Mouse (Mus musculus): ENCODE results near the gene Ascl1. TPM values are rescaled to one million over a fixed set of nuclear protein-coding genes. Genes with fewer than 3 reads are reported as not detected.

Ascl1 gene
- total and polyA plus RNA-seq, 3 experiments = 0.58 to 1.8 (median 1.8) TPM

DNA sequence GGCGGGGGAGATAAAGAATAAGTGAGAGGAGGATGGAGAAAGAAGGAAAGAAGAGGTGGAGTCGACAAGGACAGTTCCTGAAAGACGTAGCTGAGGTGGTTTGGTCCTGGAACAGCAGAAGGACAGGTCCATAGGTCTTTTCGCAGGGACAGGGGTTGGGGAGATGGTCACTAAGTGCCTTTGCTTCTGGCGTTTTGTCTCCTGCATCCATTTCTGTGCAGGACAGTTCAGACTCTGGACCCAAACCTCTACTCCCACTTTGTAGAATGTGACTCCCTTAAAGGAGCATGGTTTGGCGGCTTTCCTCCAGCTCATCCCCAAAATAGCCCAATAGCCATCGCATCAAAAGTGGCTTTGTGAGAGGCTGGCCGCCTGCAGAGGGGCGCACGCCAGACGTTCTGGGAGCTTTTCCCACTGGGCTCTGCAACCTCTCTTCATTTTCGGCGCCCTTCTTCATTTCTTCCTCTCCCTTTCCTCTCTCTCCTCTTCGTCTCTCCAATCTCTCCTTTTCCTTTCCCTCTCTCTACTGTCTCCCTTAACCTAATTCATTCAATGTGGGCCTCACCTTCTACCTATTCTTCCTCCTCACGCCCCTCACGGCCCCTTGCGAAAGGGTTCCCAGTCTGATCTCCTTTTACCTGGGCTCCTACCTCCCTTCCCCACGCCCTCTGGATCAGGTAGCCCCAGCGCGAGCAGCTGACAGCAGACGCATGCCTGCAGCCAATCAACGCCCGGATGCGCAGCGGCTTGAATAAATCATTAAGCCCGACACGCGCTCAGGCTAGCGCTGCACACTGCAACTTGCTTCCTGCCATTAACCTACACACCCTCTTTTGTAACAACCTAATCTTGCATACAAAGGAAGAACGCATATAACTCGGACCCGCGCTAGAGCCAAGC lies 7.5 kb downstream of the Ascl1 start:
- DNase-seq = no peak

DNA sequence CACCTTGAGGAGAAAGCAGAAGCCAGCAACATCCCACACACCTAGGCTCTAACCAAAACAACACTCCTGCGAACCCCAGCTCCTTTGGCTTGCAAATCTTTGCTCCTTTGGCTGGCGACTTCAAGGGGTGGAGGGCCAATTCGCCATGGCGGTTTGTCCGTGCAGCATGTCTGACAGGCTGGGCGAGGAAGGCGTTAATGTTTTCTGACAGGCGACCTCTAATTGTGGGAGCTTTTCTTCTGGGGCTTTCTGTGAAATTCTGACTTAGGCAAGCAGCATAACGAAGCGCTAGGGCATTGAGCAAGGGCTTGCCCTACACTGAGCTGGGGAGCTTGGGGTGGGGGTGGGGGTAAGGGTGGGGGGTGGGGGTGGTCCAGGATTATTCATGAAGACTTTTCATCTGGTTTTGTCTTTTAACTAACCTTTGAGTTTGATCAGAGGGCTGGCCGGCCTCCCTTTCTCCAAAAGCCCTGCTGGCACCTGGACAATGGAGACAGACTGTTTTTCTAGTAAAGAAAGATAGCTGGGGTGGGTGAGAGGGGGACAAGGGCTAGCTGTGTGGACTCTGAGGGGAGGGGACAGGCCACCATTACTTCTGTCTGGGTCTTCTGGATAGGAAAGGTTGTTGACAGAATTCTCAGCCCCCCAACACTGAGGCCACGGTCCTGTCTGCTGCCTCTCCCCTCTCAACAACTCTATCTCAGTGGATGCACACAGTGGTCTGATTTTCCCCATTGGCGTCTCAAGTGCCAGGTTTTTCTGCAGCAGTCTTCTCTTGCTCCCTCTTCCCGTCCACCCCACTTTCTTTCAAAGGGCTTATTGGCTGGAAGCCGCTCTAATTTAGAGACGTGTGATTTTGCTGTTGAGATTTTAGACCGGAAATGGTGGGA lies 8.4 kb downstream of the Ascl1 start:
- no peak for DNase-seq

DNA sequence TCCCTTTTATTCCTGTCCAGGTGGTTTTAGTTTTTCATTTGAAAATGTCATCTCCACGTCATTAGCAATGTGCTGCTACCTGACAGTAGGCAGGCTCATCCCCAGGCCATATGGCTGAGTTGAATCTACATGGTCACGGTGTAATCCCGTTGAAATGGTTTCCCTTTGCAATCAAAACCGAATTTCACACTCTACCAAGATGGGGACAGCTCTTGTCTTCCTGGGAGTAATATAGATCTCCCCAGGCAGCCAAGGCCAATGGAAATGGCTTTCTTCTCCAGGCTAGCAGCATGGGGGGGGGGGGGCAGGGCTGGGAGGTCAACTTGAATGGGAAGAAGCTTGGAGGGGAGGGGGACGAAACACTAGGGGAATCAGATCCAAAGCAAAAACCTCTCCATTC lies 15.6 kb downstream of the Ascl1 start:
- DNase-seq = no peak

DNA sequence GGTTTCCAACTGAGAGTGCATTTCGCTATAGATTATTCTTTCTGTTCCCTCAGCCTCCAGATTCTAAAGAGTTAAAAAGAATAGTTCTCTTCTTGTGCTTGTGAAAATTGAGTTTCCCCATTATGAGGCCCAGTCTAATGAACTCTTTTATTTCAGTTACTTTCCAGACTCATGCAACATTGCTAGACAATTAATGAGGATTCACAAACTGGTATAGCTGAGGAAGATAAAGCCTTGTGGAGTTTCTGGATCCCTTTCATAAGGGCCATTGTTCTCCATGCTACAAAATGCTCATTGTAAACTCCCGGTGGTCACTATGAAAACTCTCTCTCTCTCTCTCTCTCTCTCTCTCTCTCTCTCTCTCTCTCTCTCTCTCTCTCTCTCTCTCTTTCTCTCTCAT lies 18.5 kb downstream of the Ascl1 start:
- no peak for DNase-seq

DNA sequence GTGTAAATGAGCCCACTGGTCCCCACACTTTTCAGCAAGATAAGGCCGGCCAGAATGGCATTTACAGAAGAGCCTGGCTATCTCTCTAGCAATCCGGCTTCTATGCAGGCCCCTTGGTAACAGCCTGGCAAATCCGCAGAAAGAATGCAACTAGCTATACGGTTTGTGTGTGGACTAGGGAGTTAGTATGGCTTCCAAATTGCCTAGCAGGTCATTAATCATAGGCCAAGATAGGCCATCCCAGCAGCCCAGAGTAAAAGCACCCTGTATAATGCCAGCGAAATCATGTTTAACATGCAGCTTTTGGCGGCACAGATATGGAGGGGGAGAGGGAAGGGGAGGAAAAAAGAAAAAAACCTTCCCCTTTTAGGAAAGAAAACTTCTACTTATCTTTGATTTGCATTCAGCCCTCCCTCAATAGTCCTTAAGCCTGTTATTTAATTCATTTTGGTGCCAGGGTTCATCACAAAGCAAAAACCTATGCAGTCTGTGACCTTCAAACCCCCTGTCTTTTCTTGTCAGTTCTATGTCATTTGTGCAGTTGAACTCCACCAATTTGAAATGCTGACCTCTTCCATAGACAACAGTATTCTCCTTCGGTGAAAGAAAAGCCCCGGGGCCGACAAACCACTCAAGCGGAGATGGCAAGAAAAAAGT lies 19.9 kb downstream of the Ascl1 start:
- no peak for DNase-seq

DNA sequence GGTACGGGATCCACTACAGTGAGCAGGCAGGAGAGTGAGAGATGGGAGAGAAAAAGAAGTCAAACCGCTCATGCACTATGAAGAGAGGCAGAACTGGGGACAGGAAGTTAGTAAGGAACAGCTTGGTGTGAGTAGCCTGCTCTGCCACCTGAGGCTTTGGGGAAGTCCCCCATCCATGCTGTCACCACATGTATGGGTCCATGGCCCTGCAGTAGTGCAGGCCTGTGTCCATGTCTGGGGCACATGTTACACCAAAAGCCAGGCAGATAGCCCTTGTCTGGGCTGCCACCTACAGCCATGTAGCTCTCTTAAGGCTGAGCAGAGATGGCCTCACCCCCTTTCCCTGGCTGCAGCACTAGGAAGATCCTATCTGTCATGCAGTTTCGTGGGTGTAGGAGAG lies 42.7 kb downstream of the Ascl1 start:
- DNase-seq = no peak

DNA sequence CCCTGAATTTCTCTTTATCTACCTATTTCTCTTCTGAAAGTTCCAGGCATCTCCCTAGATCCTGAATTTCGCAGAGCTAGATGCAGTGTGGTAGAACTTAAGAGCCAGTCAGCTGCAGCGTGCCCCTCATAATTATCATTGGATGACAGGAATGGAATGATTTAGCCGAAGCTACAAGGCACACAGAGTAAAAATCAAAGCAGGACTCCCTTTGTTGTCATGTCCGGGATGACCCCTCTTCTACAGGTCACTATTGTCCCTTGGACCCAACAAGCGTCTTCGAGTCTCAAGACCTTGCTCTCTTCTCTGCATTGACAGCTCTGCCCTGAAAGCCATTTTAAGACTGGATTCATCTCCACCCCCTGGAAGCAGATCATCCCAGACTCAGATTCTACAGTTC lies 44.1 kb downstream of the Ascl1 start:
- DNase-seq = no peak

DNA sequence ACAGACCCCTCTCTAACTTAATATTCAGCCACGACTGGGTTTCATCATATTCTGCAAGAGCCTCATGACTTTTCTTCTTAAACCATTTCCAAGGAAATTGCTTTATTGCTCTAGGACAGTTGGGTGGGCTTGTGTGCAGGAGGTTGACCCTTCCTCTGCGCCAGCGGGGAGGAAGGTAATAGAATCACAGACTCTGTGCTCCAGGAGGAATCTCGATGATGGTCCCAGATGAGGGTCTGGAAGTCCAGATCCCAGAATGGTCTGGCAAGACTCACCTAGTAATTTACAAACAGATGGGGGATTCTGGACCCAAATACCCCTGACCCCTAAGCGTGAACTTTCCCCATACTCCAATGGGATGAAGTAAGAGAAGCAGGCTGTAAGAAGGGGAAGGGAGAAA lies 45.2 kb downstream of the Ascl1 start:
- no peak for DNase-seq

DNA sequence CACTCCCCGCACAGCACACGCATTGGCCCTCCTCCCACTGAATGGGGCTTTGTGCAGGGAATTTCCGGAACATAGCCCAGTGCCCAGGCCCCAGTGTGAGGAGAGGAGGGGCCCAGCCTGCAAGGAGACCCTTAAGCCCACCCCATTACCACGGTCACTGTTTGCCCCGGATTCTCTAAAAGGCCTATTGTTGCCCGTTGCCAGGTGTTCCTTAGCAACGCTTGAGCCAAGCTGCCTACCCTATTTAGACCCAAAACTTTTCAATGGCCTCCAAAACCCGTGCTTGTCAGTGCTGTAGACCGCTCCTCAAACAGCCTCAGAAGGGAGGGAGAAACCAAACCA lies 45.7 kb downstream of the Ascl1 start:
- DNase-seq = no peak

DNA sequence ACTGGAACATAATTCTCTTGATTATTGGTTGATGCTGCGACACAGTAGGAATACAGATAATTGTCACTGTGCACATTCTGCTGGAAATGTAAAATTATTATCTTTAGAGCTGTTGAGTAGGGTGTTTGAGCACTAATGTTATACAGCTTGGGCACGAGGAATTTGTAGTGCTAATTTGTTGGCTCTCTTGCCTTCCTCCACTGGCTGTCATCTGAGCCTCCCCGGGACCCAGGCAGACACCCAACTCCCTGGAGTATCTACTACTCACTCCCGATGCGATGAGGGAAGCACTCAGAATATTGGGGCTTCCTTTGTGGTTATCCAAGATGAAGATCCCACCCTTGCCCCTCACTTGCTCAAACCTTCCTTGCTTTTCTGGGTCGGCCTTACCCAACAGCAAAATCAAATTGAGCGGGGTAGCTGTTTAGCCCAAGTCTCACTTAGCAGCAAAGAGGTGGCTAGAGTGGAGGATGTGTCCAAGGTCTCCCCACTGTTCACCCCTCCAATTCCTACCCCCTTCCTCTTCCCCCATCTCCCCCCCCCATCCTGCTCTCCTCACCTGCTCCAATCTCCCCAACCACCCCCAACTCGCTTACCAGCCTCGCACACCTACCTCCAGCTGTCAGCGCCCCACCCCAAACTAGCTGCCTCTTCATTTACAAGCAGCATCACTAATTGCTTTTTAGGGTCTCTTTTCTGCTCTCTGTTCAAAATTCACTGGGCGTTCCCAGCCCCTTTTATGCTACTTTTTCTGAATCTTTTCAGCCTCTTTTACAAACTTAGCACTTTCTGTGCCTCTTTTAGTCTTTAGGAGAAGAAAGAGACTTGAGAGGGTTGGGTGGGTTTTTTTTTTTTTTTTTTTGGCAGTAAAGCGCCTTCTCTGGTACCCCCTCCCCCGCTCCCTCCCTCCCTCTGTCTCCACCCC lies 46.4 kb downstream of the Ascl1 start:
- no peak for DNase-seq

DNA sequence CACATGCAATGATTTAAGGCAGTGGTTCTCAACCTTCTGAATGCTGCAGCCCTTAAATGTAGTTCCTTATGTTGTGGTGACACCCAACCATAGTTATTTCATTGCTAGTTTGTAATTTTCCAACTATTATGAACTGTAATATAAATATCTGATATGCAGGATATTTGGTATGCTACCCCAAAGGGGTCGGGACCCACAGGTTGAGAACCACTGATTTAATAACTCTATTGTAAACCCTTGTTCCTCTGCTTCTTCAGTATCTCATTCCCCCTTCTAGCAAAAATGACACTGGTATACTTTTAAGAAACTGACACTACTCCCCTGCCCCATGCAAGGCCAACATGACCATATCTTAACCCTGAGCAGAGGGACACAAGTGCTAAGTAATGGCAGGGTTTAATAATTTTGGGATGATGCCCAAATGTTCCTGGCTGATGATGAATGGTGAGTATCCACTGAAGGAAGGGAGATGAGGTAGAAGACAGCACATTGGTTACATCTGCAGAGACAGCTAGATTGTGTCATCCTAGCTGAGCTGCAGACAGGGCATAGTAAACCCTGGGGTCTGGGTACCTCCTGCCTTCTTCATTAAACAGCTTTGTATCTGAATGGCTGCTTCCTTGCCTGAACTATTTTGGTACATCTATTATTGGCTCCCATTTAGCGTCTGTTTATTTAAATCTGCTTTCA lies 47.2 kb downstream of the Ascl1 start:
- no peak for DNase-seq

Other genes starting within 250 kb of the Ascl1 start
- 1 to 10 TPM in 1 of 2 experiments, not detected in 1; 2.6 TPM for gene Pah, start 28.1 kb upstream of the Ascl1 start, total RNA-seq (2021)
- 0.36 TPM in 1 of 2 replicates, not detected in the other for gene Pah, start 28.1 kb upstream of the Ascl1 start, polyA plus RNA-seq (2012; rRNA removed)